7 mouse cellular contexts compared by ENCODE assay signal in genomic region chr17:46704887-46705835, GRCm38 (mm10). TPM values are rescaled to one million over a fixed set of nuclear protein-coding genes. Genes with fewer than 3 reads are reported as not detected.
DNase-seq lines count a peak whose midpoint lies in the region; ATAC-seq lines count a peak whose summit lies in the region.

Ppp2r5d (minus strand) TSS chr17:46705111.

- H3K9ac ChIP-seq in embryonic facial prominence, embryonic 12.5 days: peak within 1 kb of the TSS; percentile 96
- peak within 1 kb of the TSS; percentile 85 for H3K9ac ChIP-seq in limb, embryonic 11.5 days (ENCODE audit: low read length)
- peak within 1 kb of the TSS; percentile 84 for H3K9ac ChIP-seq in midbrain, embryonic 14.5 days (replicated peaks; ENCODE audit: low read length)

- peak; percentile 95 for ATAC-seq in embryonic facial prominence, embryonic 12.5 days (ENCODE audit: insufficient number of reproducible peaks, insufficient read depth, low FRiP score, low TSS enrichment)
- peak; percentile 95 for ATAC-seq in limb, embryonic 11.5 days (ENCODE audit: insufficient number of reproducible peaks, low FRiP score, low TSS enrichment, low read depth)
- peak; percentile 97 for ATAC-seq in midbrain, embryonic 14.5 days (ENCODE audit: low FRiP score, low TSS enrichment)

- H3K9me3 ChIP-seq in embryonic facial prominence, embryonic 12.5 days: no peaks in the 10 kb centered on the region
- no peaks in the 10 kb centered on the region for H3K9me3 ChIP-seq in limb, embryonic 11.5 days (ENCODE audit: control insufficient read depth, low read length)
- no peaks in the 10 kb centered on the region for H3K9me3 ChIP-seq in midbrain, embryonic 14.5 days (ENCODE audit: control insufficient read depth, low read length)

- peak; percentile 94 for DNase-seq in adrenal gland, postnatal 25 days
- DNase-seq in heart, adult 11 months: peak; percentile 100
- peak; percentile 97 for DNase-seq in kidney, adult 18-20 months
- peak; percentile 97 for DNase-seq in limb, embryonic 11.5 days (ENCODE audit: low spot score)
- DNase-seq in midbrain, embryonic 14.5 days: peak; percentile 98
- DNase-seq in spleen, adult 18-20 months: peak; percentile 92 to 94

- H3K27ac ChIP-seq in embryonic facial prominence, embryonic 12.5 days: peak within 1 kb of the TSS; percentile 92
- peak within 1 kb of the TSS; percentile 77 for H3K27ac ChIP-seq in limb, embryonic 11.5 days (replicated peaks; ENCODE audit: low read depth, low read length)
- H3K27ac ChIP-seq in midbrain, embryonic 14.5 days (replicated peaks; ENCODE audit: low read depth, low read length): peak within 1 kb of the TSS; percentile 91

- H3K4me3 ChIP-seq in embryonic facial prominence, embryonic 12.5 days: peak within 1 kb of the TSS; percentile 89
- H3K4me3 ChIP-seq in limb, embryonic 11.5 days (ENCODE audit: low read depth, low read length): peak within 1 kb of the TSS; percentile 91
- peak within 1 kb of the TSS; percentile 96 for H3K4me3 ChIP-seq in midbrain, embryonic 14.5 days (replicated peaks; ENCODE audit: low read depth, low read length)

- no peaks in the 10 kb centered on the region for H3K27me3 ChIP-seq in embryonic facial prominence, embryonic 12.5 days
- no peaks in the 10 kb centered on the region for H3K27me3 ChIP-seq in limb, embryonic 11.5 days (ENCODE audit: control insufficient read depth, insufficient read depth, low read length)
- no peaks in the 10 kb centered on the region for H3K27me3 ChIP-seq in midbrain, embryonic 14.5 days (ENCODE audit: control insufficient read depth, insufficient read depth, low read length)

- 1% methylated on average over 48 of the region's 48 CpGs for WGBS in embryonic facial prominence, embryonic 12.5 days
- under 1% methylated on average over 48 of the region's 48 CpGs for WGBS in limb, embryonic 11.5 days
- 2% methylated on average over 48 of the region's 48 CpGs for WGBS in midbrain, embryonic 14.5 days

- H3K36me3 ChIP-seq in embryonic facial prominence, embryonic 12.5 days: 0 out of 2 replicates have a peak, but pooled peaks cover 4% of the 10 kb centered on the region
- 0 out of 2 replicates have a peak, but pooled peaks cover 2% of the 10 kb centered on the region for H3K36me3 ChIP-seq in limb, embryonic 11.5 days (ENCODE audit: control insufficient read depth, insufficient read depth, low read length)
- 0 out of 2 replicates have a peak, but pooled peaks cover 2% of the 10 kb centered on the region for H3K36me3 ChIP-seq in midbrain, embryonic 14.5 days (ENCODE audit: control insufficient read depth, insufficient read depth, low read length)

- peaks cover 35% of the 10 kb centered on the region for H3K4me1 ChIP-seq in embryonic facial prominence, embryonic 12.5 days
- peaks cover 15% of the 10 kb centered on the region for H3K4me1 ChIP-seq in limb, embryonic 11.5 days (ENCODE audit: control insufficient read depth, insufficient read depth, low read length)
- peaks cover 18% of the 10 kb centered on the region for H3K4me1 ChIP-seq in midbrain, embryonic 14.5 days (ENCODE audit: control insufficient read depth, insufficient read depth, low read length)

- H3K4me2 ChIP-seq in embryonic facial prominence, embryonic 12.5 days (replicated peaks): peak within 1 kb of the TSS; percentile 86
- H3K4me2 ChIP-seq in limb, embryonic 11.5 days (ENCODE audit: low read depth, severe bottlenecking): peak within 1 kb of the TSS; percentile 72
- peak within 1 kb of the TSS; percentile 71 for H3K4me2 ChIP-seq in midbrain, embryonic 14.5 days (ENCODE audit: low read length)

RNA-seq across cellular contexts. Expression of gene Ppp2r5d, which starts in this region (rescaled TPM):
- 44.9 and 47.2 TPM in 2 replicates for total RNA-seq in adrenal gland, postnatal 25 days (2021)
- 110 and 111 TPM in 2 replicates for polyA plus RNA-seq in embryonic facial prominence, embryonic 12.5 days (2016; fragmentation: Nextera tagmentation; extraction: Ambion mirVana)
- 122 and 135 TPM in 2 replicates for polyA plus RNA-seq in limb, embryonic 11.5 days (2014; fragmentation: Nextera tagmentation; extraction: Ambion mirVana)
- polyA plus RNA-seq in midbrain, embryonic 14.5 days (2014; fragmentation: Nextera tagmentation; extraction: Ambion mirVana): 68.3 and 81.4 TPM in 2 replicates

Comparison
In these comparisons a context has a peak if more than half of its experiments do, and no peak if none do; other contexts are left out.
1. Peak in every context shown above with its lines: DNase-seq, ATAC-seq, H3K4me3 ChIP-seq and H3K27ac ChIP-seq.